Mouse (Mus musculus) bone marrow, adult 2 months (tissue): ENCODE data around the gene Eif2b1. TPM values are rescaled to one million over a fixed set of nuclear protein-coding genes. Genes with fewer than 3 reads are reported as not detected.

Source experiments
- H3K27ac ChIP-seq: fragments of 200-500 bp; 2 replicates; pipeline ENCODE4 v1.5.1; 2012; ENCODE audit warnings: low read depth, mild to moderate bottlenecking, control low read depth, inconsistent platforms, low read length; ENCODE audit not compliant: control insufficient read depth, poor library complexity, insufficient read depth
- H3K4me1 ChIP-seq: fragments of 200-500 bp; 2 replicates; pipeline ENCODE4 v1.6.1; 2011; ENCODE audit warnings: low read length; ENCODE audit not compliant: control insufficient read depth, insufficient read depth
- H3K4me3 ChIP-seq: fragments of 200-500 bp; replicated peaks from 2 replicates; pipeline ENCODE3; 2011; ENCODE audit warnings: mild to moderate bottlenecking, low read depth, low read length, control low read depth; ENCODE audit not compliant: control insufficient read depth
- CTCF ChIP-seq: fragments of 200-500 bp; IDR thresholded peaks from 2 replicates; pipeline ENCODE4 v1.5.1; 2011; ENCODE audit warnings: low read length, control low read depth; ENCODE audit not compliant: control insufficient read depth, insufficient read depth
- POLR2A ChIP-seq: fragments of 200-500 bp; IDR thresholded peaks from 2 replicates; pipeline ENCODE4 v1.6.1; 2011; ENCODE audit warnings: low read depth, mild to moderate bottlenecking, control low read depth, low read length, borderline replicate concordance; ENCODE audit not compliant: control insufficient read depth
- WGBS: fragments of 180-500 bp; shearing (Covaris S2); methylation state at CpG from one replicate; pipeline ENCODE4 v1.1.7; 2018; 5-methylcytosine and 5-hydroxymethylcytosine counted together
- polyA plus RNA-seq: library from polyadenylated mRNA; stranded (reverse); fragments of >200 nt; gene quantifications from 2 replicates; pipeline ENCODE4 v1.2.4, GENCODE M21; 2011; ENCODE audit warnings: low replicate concordance; ENCODE audit not compliant: missing spikeins, insufficient read depth, insufficient read length

The Eif2b1 gene
- polyA plus RNA-seq, 1 experiment = 16.6 TPM

- H3K4me3 ChIP-seq = peak within 1 kb of the TSS; percentile 66
- under 1% methylated on average over 34 of the region's 35 CpGs for WGBS
- TF ChIP-seq POLR2A = no peak
- TF ChIP-seq CTCF = peak; percentile 21; the same call in 1 of the 2 replicates
- H3K27ac ChIP-seq = peak within 1 kb of the TSS; percentile 99
- H3K4me1 ChIP-seq = no peaks in the 10 kb centered on the region; the same call in 1 of the 2 replicates
Observed at GRCm38 (mm10) chr5:124540383-124540786, 38.5 kb downstream of the Eif2b1 start, which contains the start of gene Tmed2. TSS of gene Tmed2 (plus strand) at chr5:124540695.

- no peak overlapping the region for H3K27ac ChIP-seq
- no peaks in the 10 kb centered on the region; the same call in 1 of the 2 replicates for H3K4me1 ChIP-seq
- 70% methylated on average over 4 of the region's 4 CpGs for WGBS
- TF ChIP-seq POLR2A (no peak), CTCF (no peak)
- H3K4me3 ChIP-seq = no peak overlapping the region
Observed at GRCm38 (mm10) chr5:124539905-124540304, 39.0 kb downstream of the Eif2b1 start.

- Histone ChIP-seq H3K4me1 (no peaks in the 10 kb centered on the region; the same call in 1 of the 2 replicates), H3K27ac (no peak overlapping the region), H3K4me3 (no peak overlapping the region)
- 71% methylated on average over 16 of the region's 16 CpGs for WGBS
- TF ChIP-seq POLR2A (no peak), CTCF (peak; percentile 48)
Observed at GRCm38 (mm10) chr5:124538813-124539792, 39.8 kb downstream of the Eif2b1 start.

GRCm38 (mm10) chr5:124536776-124537175, 42.2 kb downstream of the Eif2b1 start:
- TF ChIP-seq CTCF (no peak), POLR2A (no peak)
- no peak overlapping the region for H3K27ac ChIP-seq
- H3K4me3 ChIP-seq = no peak overlapping the region
- 11% methylated on average over 17 of the region's 17 CpGs for WGBS
- no peaks in the 10 kb centered on the region; the same call in 1 of the 2 replicates for H3K4me1 ChIP-seq

- 60% methylated on average over 5 of the region's 5 CpGs for WGBS
- Histone ChIP-seq H3K4me1 (no peaks in the 10 kb centered on the region), H3K27ac (no peak overlapping the region), H3K4me3 (no peak overlapping the region)
- TF ChIP-seq POLR2A (no peak), CTCF (no peak)
Observed at GRCm38 (mm10) chr5:124535016-124535415, 43.9 kb downstream of the Eif2b1 start.

GRCm38 (mm10) chr5:124532451-124532850, 46.5 kb downstream of the Eif2b1 start:
- no peak overlapping the region for H3K27ac ChIP-seq
- H3K4me1 ChIP-seq = no peaks in the 10 kb centered on the region

GRCm38 (mm10) chr5:124531583-124531930, 47.4 kb downstream of the Eif2b1 start:
- H3K4me1 ChIP-seq = no peaks in the 10 kb centered on the region
- 18% methylated on average over 14 of the region's 14 CpGs for WGBS
- H3K4me3 ChIP-seq = no peak overlapping the region
- TF ChIP-seq CTCF = no peak
- no peak for TF ChIP-seq POLR2A
- no peak overlapping the region for H3K27ac ChIP-seq

More at GRCm38 (mm10) chr5:124532451-124532850, 46.5 kb downstream of the Eif2b1 start:
- H3K4me3 ChIP-seq = no peak overlapping the region
- no peak for TF ChIP-seq POLR2A
- WGBS = 25% methylated on average over 7 of the region's 7 CpGs
